Mouse (Mus musculus): Measurements from ENCODE around the gene 4931428F04Rik. TPM values are rescaled to one million over a fixed set of nuclear protein-coding genes. Genes with fewer than 3 reads are reported as not detected.

The 4931428F04Rik gene
- total and polyA plus RNA-seq, 2 experiments from 2014 or later = 3.3 to 3.5 TPM

DNA sequence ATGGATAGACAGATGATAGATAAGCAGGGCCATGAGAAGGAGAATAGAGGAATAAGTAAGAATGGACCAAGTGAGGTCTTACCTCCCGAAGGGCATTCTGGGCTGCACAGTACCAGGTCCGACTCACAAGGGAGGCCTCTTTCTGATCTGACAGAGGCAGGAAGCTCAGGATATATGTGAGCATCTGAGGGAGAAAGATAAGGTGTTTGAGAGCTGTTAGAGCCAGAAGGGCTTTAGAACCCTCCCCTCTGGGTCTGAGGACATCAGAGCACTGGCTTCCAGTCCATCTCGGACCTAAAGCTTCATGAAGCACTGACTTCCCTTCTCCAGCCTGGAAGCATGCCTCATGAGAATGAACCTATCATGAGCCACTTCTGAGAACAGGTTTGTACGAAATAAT is 33.5 kb upstream of the 4931428F04Rik start:
- TF ChIP-seq EP300 (IDR thresholded peaks at IDR 0.05; ENCODE audit: low read depth) = no peak
- TF ChIP-seq CTCF (IDR thresholded peaks at IDR 0.05; ENCODE audit: low read depth) = no peak
- 76% methylated on average over 4 of the region's 4 CpGs for WGBS
- peaks cover 24% of the 10 kb centered on the region for H3K4me1 ChIP-seq (ENCODE audit: control insufficient read depth, insufficient read depth)
- peaks cover 27% of the 10 kb centered on the region for H3K36me3 ChIP-seq (replicated peaks; ENCODE audit: control insufficient read depth, insufficient read depth, low read length)
- H3K27ac ChIP-seq (ENCODE audit: low read depth) = no peak overlapping the region
- H3K9ac ChIP-seq (replicated peaks; ENCODE audit: low read depth, low read length) = no peak overlapping the region
- H3K27me3 ChIP-seq (ENCODE audit: control insufficient read depth, insufficient read depth, low read length) = no peaks in the 10 kb centered on the region
- no peak for DNase-seq (ENCODE audit: low spot score)
- no peak overlapping the region for H3K4me3 ChIP-seq (ENCODE audit: low read depth, low read length)
- ATAC-seq (ENCODE audit: insufficient read depth, low read depth) = no peak
- no peaks in the 10 kb centered on the region for H3K9me3 ChIP-seq (replicated peaks; ENCODE audit: control insufficient read depth, low read length)
- H3K4me2 ChIP-seq (ENCODE audit: low read depth, low read length) = no peak overlapping the region

DNA sequence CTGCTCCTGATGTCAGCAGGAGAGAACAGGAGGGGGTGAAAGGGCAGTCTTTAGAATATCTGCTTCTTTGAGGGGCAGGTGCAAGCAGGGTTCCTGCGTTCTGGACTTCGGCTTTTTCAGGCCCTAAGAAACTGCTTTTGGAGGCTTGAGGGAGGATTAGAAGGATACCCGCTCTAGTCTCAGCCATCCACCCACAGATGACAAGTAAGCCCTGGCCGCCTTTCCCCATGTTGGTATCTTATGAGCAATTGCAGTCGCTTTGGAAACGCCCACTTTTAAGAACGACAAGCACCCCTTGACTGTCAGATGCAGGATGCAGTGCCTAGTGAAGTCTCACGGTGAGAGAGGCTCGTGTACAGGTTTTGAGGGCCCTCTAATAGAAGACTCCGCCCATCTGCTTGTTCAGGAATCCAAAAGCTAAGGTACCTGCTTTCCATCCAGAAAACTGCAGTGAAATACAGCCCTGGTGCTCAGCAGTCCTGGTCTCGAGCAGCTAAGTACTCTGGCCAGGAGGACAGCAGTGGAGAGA is 29.1 kb upstream of the 4931428F04Rik start:
- ATAC-seq (ENCODE audit: insufficient read depth, low read depth) = no peak
- H3K4me2 ChIP-seq (ENCODE audit: low read depth, low read length) = no peak overlapping the region
- peaks cover 22% of the 10 kb centered on the region for H3K4me1 ChIP-seq (ENCODE audit: control insufficient read depth, insufficient read depth)
- 75% methylated on average over 11 of the region's 11 CpGs for WGBS
- DNase-seq (ENCODE audit: low spot score) = no peak
- no peaks in the 10 kb centered on the region for H3K9me3 ChIP-seq (replicated peaks; ENCODE audit: control insufficient read depth, low read length)
- TF ChIP-seq CTCF (IDR thresholded peaks at IDR 0.05; ENCODE audit: low read depth) = no peak
- TF ChIP-seq EP300 (IDR thresholded peaks at IDR 0.05; ENCODE audit: low read depth) = no peak
- H3K27me3 ChIP-seq (ENCODE audit: control insufficient read depth, insufficient read depth, low read length) = no peaks in the 10 kb centered on the region
- H3K4me3 ChIP-seq (ENCODE audit: low read depth, low read length) = no peak overlapping the region
- H3K27ac ChIP-seq (ENCODE audit: low read depth) = peak overlapping the region; percentile 54; the same call in 1 of the 2 replicates
- no peak overlapping the region for H3K9ac ChIP-seq (replicated peaks; ENCODE audit: low read depth, low read length)
- H3K36me3 ChIP-seq (replicated peaks; ENCODE audit: control insufficient read depth, insufficient read depth, low read length) = peaks cover 44% of the 10 kb centered on the region

DNA sequence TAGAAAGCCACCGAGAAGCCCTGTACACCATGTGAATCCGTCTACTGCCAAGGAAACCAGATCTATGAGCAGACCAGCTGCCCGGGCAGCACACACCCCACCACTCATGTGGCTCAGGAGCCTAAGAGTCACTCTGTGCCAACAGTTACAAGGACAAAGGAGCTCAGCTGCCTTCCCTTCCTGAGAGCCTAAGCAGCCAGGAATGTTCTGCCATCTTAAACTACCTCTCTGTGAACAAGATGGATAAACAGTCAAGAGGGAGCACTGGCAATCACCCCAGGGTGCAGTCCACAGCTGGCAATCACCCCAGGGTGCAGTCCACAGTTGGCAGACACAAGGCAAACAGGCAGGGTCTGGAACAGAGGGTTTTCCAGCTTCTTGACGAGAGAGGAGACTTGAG is 28.3 kb upstream of the 4931428F04Rik start:
- 72% methylated on average over 4 of the region's 4 CpGs for WGBS
- H3K9ac ChIP-seq (replicated peaks; ENCODE audit: low read depth, low read length) = no peak overlapping the region
- H3K4me3 ChIP-seq (ENCODE audit: low read depth, low read length) = no peak overlapping the region
- ATAC-seq (ENCODE audit: insufficient read depth, low read depth) (0 out of 2 replicates have a peak, but pooled peaks have one; percentile 31), DNase-seq (ENCODE audit: low spot score) (no peak)
- H3K4me2 ChIP-seq (ENCODE audit: low read depth, low read length) = no peak overlapping the region
- no peaks in the 10 kb centered on the region for H3K9me3 ChIP-seq (replicated peaks; ENCODE audit: control insufficient read depth, low read length)
- H3K4me1 ChIP-seq (ENCODE audit: control insufficient read depth, insufficient read depth) = peaks cover 29% of the 10 kb centered on the region
- peak overlapping the region; percentile 54 for H3K27ac ChIP-seq (ENCODE audit: low read depth)
- TF ChIP-seq CTCF (IDR thresholded peaks at IDR 0.05; ENCODE audit: low read depth) (no peak), EP300 (IDR thresholded peaks at IDR 0.05; ENCODE audit: low read depth) (no peak)
- H3K36me3 ChIP-seq (replicated peaks; ENCODE audit: control insufficient read depth, insufficient read depth, low read length) = peaks cover 51% of the 10 kb centered on the region
- no peaks in the 10 kb centered on the region for H3K27me3 ChIP-seq (ENCODE audit: control insufficient read depth, insufficient read depth, low read length)

DNA sequence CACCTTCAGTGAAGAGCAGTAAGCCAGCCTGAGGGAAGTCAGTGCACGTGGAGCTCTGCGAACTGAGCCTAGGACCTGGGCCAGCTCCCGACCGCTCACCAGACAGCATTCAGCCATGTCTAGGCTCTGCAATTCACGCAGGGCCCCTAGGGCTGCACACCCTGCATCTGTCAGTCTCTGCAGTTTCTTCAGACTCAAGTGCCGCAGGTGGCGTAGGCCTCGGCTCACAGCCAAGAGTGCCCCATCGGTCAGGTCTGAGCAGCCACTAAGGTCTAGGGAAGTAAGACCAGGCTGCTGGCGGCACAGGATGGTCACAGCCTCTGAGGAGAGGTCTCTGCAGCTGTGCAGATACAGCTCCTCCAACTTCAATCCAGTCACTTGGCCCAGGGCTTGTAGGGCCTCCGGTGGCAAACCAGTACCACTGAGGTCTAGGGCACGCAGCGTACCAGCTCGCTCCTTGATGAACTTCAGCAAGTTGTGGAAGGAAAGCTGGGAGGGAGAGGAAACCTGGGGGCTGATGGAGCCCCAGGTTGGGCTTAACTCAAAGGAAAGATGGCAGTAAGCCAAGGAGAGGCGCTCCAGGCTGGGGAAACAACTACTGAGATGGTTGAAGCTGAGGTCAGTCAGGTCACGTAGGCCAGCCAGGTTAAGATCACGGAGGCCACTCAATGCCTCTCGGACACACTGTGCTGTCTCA is 25.6 kb upstream of the 4931428F04Rik start:
- ATAC-seq (ENCODE audit: insufficient read depth, low read depth) = no peak

DNA sequence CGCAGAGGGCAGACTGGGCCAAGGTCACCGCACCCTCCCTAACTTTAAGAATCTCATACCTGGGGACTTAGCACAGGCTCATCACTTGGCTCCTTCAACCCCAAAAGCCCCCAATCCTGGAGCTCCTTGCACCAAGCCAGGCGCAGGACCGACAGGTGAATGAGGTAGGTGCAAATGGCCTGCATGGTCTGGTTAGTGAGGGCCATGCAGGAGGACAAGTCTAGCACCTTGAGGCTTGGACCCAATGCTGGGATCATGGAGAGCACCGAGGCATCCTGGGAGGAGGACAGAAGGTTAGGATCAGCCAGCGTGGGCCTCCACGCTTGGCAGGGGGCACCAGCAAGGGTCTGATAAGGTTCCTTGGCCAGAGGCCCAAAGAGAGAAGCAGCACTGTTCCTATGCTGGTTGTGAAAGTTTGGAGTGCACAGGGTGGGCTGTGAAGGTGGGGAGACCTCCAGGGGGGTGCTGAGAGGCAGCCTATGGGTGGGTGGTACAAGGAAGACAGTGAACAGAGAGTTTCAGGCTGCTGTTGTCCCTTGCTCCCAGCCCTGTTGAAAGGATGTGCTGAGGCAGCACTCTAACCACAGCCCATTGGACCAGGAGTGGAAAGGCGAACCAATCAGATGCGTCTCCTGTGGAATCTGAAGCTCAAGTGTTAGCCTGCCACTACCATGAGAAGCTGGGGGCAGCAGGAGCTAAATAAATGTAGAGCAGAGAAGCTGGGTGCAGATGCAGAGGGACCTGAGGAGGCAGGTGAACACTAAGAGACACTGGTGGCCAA is 24.1 kb upstream of the 4931428F04Rik start:
- WGBS = 57% methylated on average over 9 of the region's 9 CpGs
- TF ChIP-seq CTCF (IDR thresholded peaks at IDR 0.05; ENCODE audit: low read depth) (no peak), EP300 (IDR thresholded peaks at IDR 0.05; ENCODE audit: low read depth) (no peak)
- Histone ChIP-seq H3K27me3 (ENCODE audit: control insufficient read depth, insufficient read depth, low read length) (no peaks in the 10 kb centered on the region), H3K4me3 (ENCODE audit: low read depth, low read length) (no peak overlapping the region), H3K9me3 (replicated peaks; ENCODE audit: control insufficient read depth, low read length) (no peaks in the 10 kb centered on the region), H3K4me2 (ENCODE audit: low read depth, low read length) (no peak overlapping the region), H3K27ac (ENCODE audit: low read depth) (no peak overlapping the region), H3K4me1 (ENCODE audit: control insufficient read depth, insufficient read depth) (peaks cover 29% of the 10 kb centered on the region), H3K36me3 (replicated peaks; ENCODE audit: control insufficient read depth, insufficient read depth, low read length) (peaks cover 43% of the 10 kb centered on the region), H3K9ac (replicated peaks; ENCODE audit: low read depth, low read length) (no peak overlapping the region)
- DNase-seq (ENCODE audit: low spot score) (no peak), ATAC-seq (ENCODE audit: insufficient read depth, low read depth) (0 out of 2 replicates have a peak, but pooled peaks have one; percentile 38)

More for the DNA sequence above, 25.6 kb upstream of the 4931428F04Rik start:
- Histone ChIP-seq H3K4me1 (ENCODE audit: control insufficient read depth, insufficient read depth) (peaks cover 29% of the 10 kb centered on the region), H3K4me3 (ENCODE audit: low read depth, low read length) (no peak overlapping the region), H3K4me2 (ENCODE audit: low read depth, low read length) (no peak overlapping the region), H3K27me3 (ENCODE audit: control insufficient read depth, insufficient read depth, low read length) (no peaks in the 10 kb centered on the region), H3K9ac (replicated peaks; ENCODE audit: low read depth, low read length) (no peak overlapping the region), H3K36me3 (replicated peaks; ENCODE audit: control insufficient read depth, insufficient read depth, low read length) (peaks cover 44% of the 10 kb centered on the region), H3K9me3 (replicated peaks; ENCODE audit: control insufficient read depth, low read length) (no peaks in the 10 kb centered on the region), H3K27ac (ENCODE audit: low read depth) (no peak overlapping the region)
- no peak for DNase-seq (ENCODE audit: low spot score)
- 74% methylated on average over 18 of the region's 18 CpGs for WGBS
- TF ChIP-seq CTCF (IDR thresholded peaks at IDR 0.05; ENCODE audit: low read depth) (no peak), EP300 (IDR thresholded peaks at IDR 0.05; ENCODE audit: low read depth) (no peak)

Data from heart, postnatal 0 days (tissue).